Mouse (Mus musculus) frontal cortex, postnatal 14 days (tissue): Measurements from ENCODE around the gene Slc2a3.
"Not testable (repeated sequence)": the region's sequence is repeated elsewhere in the genome, so short reads cannot be mapped to it uniquely, and the experiment has no call there.

Experiments
- DNase-seq, 2 experiments: peaks; one replicate each; pipeline ENCODE4 v3.0.0; 2022; ENCODE audit warnings: low spot score in 2 of 2

Gene Slc2a3

GRCm38 (mm10) chr6:122711455-122711854 is 90.0 kb downstream of the Slc2a3 start:
- no peak for DNase-seq

- DNase-seq = no peak
Observed at GRCm38 (mm10) chr6:122708826-122709225, 92.6 kb downstream of the Slc2a3 start.

- DNase-seq = no peak
Observed at GRCm38 (mm10) chr6:122707036-122707800, 94.2 kb downstream of the Slc2a3 start, which contains the start of gene Nanog. Nanog (plus strand) TSS chr6:122707489.

- DNase-seq = no peak
Observed at GRCm38 (mm10) chr6:122706337-122706840, 95.1 kb downstream of the Slc2a3 start.

- no peak for DNase-seq
Observed at GRCm38 (mm10) chr6:122703706-122704105, 97.7 kb downstream of the Slc2a3 start.

DNA sequence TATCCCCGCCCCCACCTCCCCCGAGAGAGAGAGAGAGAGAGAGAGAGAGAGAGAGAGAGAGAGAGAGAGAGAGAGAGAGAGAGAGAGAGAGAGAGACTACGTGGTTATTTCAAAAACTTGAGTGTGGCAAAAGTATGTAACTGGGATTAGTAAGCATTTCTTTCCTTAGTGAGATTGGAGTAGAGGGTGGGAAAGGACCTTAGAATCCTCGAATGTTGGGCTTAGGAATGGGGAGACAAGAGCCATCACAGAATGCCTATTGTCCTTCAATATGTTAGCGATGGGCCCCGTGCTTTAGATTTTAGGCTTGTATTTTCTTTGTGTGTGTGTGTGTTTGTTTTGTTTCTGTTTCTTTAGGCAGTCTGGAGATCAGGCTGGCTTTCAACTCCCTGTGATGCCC is 98.2 kb downstream of the Slc2a3 start:
- no peak for DNase-seq

- DNase-seq = peak in 1 of 2 experiments; percentile 17
Observed at GRCm38 (mm10) chr6:122702480-122703124, 98.8 kb downstream of the Slc2a3 start.

- no peak for DNase-seq
Observed at GRCm38 (mm10) chr6:122701816-122702215, 99.6 kb downstream of the Slc2a3 start.

DNA sequence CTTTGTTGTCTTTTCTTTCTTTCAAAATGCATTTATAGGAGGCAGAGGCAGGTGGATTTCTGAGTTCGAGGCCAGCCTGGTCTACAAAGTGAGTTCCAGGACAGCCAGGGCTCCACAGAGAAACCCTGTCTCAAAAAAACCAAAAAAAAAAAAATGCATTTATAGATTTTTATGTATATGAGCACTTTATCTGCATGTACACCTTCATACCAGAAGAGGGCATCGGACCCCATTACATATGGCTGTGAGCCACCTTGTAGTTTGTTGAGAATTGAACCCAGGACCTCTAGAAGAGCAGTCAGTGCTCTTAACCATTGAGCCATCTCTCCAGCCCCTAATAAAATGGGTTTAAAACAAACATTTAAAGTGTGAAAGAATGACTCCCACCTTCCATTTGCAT is 101.8 kb downstream of the Slc2a3 start:
- not testable (repeated sequence) for DNase-seq

DNA sequence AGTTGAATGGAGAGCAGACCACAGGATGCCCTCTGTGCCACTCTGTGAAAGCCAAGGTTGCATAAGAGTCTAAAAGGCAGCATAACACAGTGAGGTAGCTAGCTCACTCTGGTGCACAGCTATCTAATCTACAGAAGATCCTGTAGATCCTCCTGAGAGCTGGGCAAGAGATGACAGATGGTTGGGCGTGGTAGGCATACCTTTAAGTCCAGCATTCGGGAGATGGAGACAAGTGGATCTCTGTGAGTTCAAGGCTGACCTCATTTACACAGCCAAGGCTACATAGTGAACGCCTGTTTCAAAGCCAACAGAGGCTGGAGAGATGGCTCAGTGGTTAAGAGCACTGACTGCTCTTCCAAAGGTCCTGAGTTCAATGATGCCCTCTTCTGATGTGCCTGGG is 106.0 kb downstream of the Slc2a3 start:
- DNase-seq = no peak

- DNase-seq = no peak
Observed at GRCm38 (mm10) chr6:122690082-122690481, 111.4 kb downstream of the Slc2a3 start.

DNA sequence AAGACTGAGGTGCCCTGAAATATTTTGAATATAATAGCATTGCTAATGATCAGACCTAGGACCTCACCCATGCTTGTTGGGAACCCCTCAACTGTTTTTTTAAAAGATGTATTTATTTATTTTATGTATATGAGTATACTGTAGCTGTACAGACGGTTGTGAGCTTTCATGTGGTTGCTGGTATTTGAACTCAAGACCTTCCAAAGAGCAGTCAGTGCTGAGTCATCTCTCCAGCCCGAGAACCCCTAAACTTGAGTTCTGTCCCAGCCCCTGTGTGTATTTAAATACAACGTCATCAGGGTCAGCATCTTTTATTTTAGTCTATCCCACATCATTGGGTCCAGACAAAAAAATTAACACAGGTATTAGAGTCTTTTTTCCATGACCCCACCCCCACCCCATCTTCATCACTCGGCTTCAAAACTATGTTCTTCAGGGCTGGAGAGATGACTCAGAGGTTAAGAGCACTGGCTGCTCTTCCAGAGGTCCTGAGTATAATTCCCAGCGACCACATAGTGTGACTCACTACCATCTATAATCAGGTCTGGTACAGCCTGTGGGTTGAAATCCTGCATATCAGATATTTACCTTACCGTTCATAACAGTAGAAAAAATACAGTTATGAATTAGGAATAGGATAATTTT is 111.9 kb downstream of the Slc2a3 start:
- DNase-seq = no peak

DNA sequence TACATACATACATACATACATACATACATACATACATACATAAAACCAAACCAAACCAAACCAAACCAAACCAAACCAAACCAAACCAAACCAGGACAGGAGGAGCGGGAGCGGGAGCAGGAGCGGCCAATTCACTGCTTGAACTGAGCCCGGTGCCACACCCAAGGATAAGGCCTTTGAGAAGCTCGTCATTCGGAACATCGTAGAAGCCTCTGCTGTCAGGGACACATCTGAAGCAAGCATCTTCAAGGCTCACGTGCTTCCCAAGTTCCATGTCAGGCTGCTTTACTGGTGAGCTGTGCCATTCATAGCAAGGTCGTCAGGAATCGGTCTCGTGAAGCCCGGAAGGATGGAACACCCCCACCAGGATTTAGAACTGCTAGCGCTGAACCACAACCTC is 114.7 kb downstream of the Slc2a3 start:
- no peak for DNase-seq

DNA sequence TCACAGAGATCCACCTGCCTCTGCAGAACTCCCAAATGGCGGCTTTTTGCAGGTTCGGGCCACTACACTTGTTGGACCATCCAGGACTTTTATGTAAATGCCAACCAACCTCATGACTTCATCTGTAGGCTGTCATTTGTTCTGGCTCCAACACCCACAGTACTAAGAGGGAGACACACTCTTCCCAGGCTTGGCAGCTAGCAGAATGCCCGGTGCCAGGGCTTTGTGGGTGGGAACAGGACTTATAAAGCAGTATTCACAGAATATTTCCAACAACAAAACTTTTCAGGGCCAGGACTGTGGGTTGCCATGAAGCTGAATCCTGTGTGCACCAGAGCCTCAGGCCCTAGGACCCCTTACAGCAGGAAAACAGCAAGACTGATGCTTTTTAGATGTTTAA is 118.8 kb downstream of the Slc2a3 start:
- DNase-seq = peak; percentile 17 to 42
